Mouse (Mus musculus) forebrain, embryonic 10.5 days (tissue): ENCODE results near the gene Tle4. TPM values are rescaled to one million over a fixed set of nuclear protein-coding genes. Genes with fewer than 3 reads are reported as not detected.

ENCODE experiments used
- DNase-seq: peaks from one replicate; pipeline ENCODE4 v3.0.0-alpha.2; 2017; ENCODE audit warnings: low spot score; ENCODE audit errors: extremely low spot score
- H3K27ac ChIP-seq: fragments of 300-500 bp; sonication (generic); 2 replicates; pipeline ENCODE4 v1.5.1; 2016; ENCODE audit warnings: mild to moderate bottlenecking
- H3K27me3 ChIP-seq: fragments of 300-500 bp; sonication (generic); 2 replicates; pipeline ENCODE4 v1.6.1; 2016; ENCODE audit warnings: mild to moderate bottlenecking; ENCODE audit not compliant: poor library complexity, severe bottlenecking
- H3K36me3 ChIP-seq: fragments of 300-500 bp; sonication (generic); replicated peaks from 2 replicates; pipeline ENCODE4 v1.6.1; 2016; ENCODE audit warnings: mild to moderate bottlenecking, moderate library complexity
- H3K4me1 ChIP-seq: fragments of 300-500 bp; sonication (generic); 2 replicates; pipeline ENCODE4 v1.6.1; 2016
- H3K4me3 ChIP-seq: fragments of 300-500 bp; sonication (generic); 2 replicates; pipeline ENCODE4 v1.5.1; 2016; ENCODE audit warnings: mild to moderate bottlenecking, moderate library complexity
- H3K9me3 ChIP-seq: fragments of 300-500 bp; sonication (generic); 2 replicates; pipeline ENCODE4 v1.6.1; 2016; ENCODE audit warnings: mild to moderate bottlenecking, moderate library complexity
- WGBS: fragments of 180-500 bp; shearing (Covaris S2); methylation state at CpG from one replicate; pipeline ENCODE4 v1.1.7; 2016; 5-methylcytosine and 5-hydroxymethylcytosine counted together
- polyA plus RNA-seq: library from polyadenylated mRNA; unstranded; fragments of >200 nt; fragmentation: Nextera tagmentation; extraction: Ambion mirVana; gene quantifications from 2 replicates; pipeline ENCODE4 v1.2.1, GENCODE M21; 2016

Tle4 gene
- polyA plus RNA-seq, 1 experiment from 2014 or later = 24.5 TPM

GRCm38 (mm10) chr19:14432436-14432835 lies 165.4 kb downstream of the Tle4 start:
- no peak overlapping the region for H3K4me3 ChIP-seq
- H3K9me3 ChIP-seq = no peaks in the 10 kb centered on the region
- H3K36me3 ChIP-seq = no peaks in the 10 kb centered on the region
- WGBS = 92% methylated on average over 7 of the region's 7 CpGs
- H3K4me1 ChIP-seq = peaks cover 22% of the 10 kb centered on the region
- H3K27ac ChIP-seq = no peak overlapping the region
- no peak for DNase-seq
- no peaks in the 10 kb centered on the region for H3K27me3 ChIP-seq

DNA sequence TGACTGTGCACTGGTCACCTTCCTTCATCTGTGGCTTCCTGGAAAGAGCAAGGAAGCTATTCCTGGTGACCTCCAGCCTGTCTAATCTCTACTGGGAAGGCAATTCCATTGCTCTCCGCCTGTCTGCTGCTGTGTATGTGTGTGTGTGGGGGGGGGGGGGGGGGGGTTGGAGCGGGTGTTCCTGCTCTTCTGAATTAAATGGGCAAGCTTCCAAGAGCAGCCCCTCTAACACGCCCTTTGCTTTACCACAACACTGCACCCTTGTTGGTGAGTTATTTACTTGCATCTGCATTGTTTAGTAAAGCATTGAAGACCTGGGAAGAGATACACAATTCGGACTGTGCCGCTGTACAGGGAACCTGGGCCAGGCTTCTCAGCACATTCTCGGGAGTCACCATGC lies 170.9 kb downstream of the Tle4 start:
- H3K9me3 ChIP-seq = no peaks in the 10 kb centered on the region
- H3K27ac ChIP-seq = no peak overlapping the region
- H3K36me3 ChIP-seq = no peaks in the 10 kb centered on the region
- no peaks in the 10 kb centered on the region for H3K27me3 ChIP-seq
- H3K4me1 ChIP-seq = peaks cover 26% of the 10 kb centered on the region
- H3K4me3 ChIP-seq = no peak overlapping the region
- no peak for DNase-seq
- WGBS = 73% methylated on average over 6 of the region's 6 CpGs

DNA sequence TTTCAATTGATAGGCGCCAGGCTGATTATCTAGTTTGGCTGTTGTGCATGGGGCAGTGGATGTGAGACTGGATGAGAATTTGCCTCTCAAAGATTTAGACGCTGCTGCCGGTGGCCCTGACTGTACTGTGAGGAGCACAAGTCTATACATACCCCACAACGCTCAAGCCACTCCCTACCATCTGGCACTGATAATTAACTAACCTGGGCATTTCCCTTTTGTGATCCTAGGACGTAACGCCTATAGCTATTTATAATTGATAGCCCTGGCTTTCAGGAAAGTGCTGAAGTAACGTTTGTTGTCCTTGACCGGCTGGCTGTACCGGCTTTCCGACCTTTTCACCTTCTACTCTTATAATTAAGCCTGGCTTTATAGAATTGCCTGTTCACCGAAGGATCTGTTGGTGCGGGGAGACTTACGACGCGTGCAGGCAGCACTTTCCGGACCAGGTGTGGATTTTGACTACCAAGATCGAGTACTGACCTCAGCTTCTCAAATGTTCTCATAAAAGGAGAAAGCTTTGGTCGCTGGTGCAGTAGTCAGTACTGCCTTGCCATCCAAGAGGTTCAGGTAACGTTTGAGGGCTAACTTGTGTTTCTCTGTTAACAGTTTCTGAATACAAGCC lies 171.5 kb downstream of the Tle4 start:
- Histone ChIP-seq H3K36me3 (no peaks in the 10 kb centered on the region), H3K4me1 (peaks cover 26% of the 10 kb centered on the region), H3K9me3 (no peaks in the 10 kb centered on the region), H3K27me3 (no peaks in the 10 kb centered on the region), H3K4me3 (no peak overlapping the region), H3K27ac (peak overlapping the region; percentile 56; the same call in 1 of the 2 replicates)
- no peak for DNase-seq
- 55% methylated on average over 19 of the region's 19 CpGs for WGBS

- H3K27ac ChIP-seq = no peak overlapping the region
- no peak for DNase-seq
- no peaks in the 10 kb centered on the region for H3K9me3 ChIP-seq
- no peak overlapping the region for H3K4me3 ChIP-seq
- no peaks in the 10 kb centered on the region for H3K27me3 ChIP-seq
- peaks cover 26% of the 10 kb centered on the region for H3K4me1 ChIP-seq
- WGBS = 89% methylated on average over 6 of the region's 6 CpGs
- H3K36me3 ChIP-seq = no peaks in the 10 kb centered on the region
Measured at GRCm38 (mm10) chr19:14425122-14425521, 172.7 kb downstream of the Tle4 start.

DNA sequence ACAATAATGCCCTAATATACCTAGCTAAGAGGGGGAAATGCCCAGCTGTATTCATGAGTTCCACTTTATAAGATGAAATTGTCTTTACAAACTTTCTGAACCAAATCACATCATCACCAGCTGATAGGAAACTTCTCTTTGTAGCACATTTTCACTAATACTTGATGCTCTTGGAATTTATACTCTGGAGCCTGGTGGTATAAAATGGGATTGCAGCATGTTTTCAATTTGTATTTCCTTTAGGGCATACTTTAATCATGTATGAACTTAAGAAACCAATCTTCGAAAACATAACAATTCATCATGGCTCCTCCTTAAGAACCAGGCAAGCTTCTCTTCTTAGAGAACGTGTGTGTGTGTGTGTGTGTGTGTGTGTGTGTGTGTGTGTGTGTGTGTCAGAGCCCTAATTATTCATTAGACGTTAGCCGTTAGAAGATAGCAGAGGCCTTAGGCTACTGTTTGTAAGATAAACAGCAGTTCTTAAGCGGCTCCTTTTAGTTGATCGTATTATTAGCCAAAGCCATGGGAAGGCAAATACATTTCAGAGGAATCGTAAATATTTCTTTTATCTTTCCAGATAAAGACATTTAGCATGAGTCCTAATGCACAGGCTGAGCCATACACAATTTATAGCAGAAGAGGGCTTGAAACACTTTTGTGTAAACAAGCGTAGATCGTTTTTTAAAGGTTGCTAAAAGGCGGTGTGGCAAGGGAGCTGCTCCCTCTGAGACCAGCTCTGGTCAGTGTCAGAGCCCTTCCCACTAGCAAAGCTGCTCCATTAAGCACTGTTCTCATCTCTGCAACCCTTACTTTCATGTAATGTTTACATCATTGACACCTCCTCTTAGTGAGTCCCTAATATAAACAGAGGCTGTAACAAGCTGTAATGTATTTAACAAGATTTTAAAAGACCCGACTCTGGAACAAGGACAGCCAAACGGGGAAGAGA lies 173.6 kb downstream of the Tle4 start:
- WGBS = 72% methylated on average over 12 of the region's 12 CpGs
- no peaks in the 10 kb centered on the region for H3K27me3 ChIP-seq
- H3K36me3 ChIP-seq = no peaks in the 10 kb centered on the region
- no peak for DNase-seq
- no peak overlapping the region for H3K4me3 ChIP-seq
- H3K4me1 ChIP-seq = peaks cover 26% of the 10 kb centered on the region
- H3K9me3 ChIP-seq = no peaks in the 10 kb centered on the region
- H3K27ac ChIP-seq = no peak overlapping the region

GRCm38 (mm10) chr19:14421691-14422090 lies 176.2 kb downstream of the Tle4 start:
- 0 out of 2 replicates have a peak, but pooled peaks cover 5% of the 10 kb centered on the region for H3K27me3 ChIP-seq
- H3K4me1 ChIP-seq = peaks cover 25% of the 10 kb centered on the region
- no peak overlapping the region for H3K4me3 ChIP-seq
- H3K36me3 ChIP-seq = no peaks in the 10 kb centered on the region
- H3K9me3 ChIP-seq = no peaks in the 10 kb centered on the region
- 96% methylated on average over 5 of the region's 5 CpGs for WGBS
- DNase-seq = no peak
- H3K27ac ChIP-seq = no peak overlapping the region

DNA sequence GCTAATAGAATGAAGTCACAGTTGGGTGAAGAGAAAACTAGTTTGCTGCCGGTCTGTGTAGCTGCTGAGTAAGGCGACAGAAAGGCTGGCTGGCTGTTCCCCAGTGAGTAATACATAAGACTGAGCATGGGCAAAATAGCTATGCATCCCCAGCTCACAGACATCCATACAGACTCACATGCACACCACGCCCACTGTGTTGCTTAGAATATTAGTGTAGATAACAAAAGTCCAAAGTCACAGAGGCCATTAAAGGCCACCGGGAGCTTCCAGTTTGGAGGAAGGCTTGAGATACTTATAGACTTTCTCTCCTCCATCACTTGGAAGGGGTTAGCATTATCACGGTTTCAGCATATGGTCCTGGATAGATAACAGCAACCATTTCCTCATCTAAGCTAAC lies 178.0 kb downstream of the Tle4 start:
- Histone ChIP-seq H3K27me3 (0 out of 2 replicates have a peak, but pooled peaks cover 5% of the 10 kb centered on the region), H3K36me3 (no peaks in the 10 kb centered on the region), H3K4me3 (no peak overlapping the region), H3K27ac (no peak overlapping the region), H3K4me1 (peaks cover 29% of the 10 kb centered on the region), H3K9me3 (no peaks in the 10 kb centered on the region)
- 87% methylated on average over 5 of the region's 5 CpGs for WGBS
- no peak for DNase-seq

- H3K27ac ChIP-seq = no peak overlapping the region
- 0 out of 2 replicates have a peak, but pooled peaks cover 5% of the 10 kb centered on the region for H3K27me3 ChIP-seq
- no peaks in the 10 kb centered on the region for H3K9me3 ChIP-seq
- 75% methylated on average over 5 of the region's 5 CpGs for WGBS
- DNase-seq = no peak
- no peak overlapping the region for H3K4me3 ChIP-seq
- H3K36me3 ChIP-seq = no peaks in the 10 kb centered on the region
- H3K4me1 ChIP-seq = peaks cover 35% of the 10 kb centered on the region
Measured at GRCm38 (mm10) chr19:14416845-14417244, 181.0 kb downstream of the Tle4 start.

DNA sequence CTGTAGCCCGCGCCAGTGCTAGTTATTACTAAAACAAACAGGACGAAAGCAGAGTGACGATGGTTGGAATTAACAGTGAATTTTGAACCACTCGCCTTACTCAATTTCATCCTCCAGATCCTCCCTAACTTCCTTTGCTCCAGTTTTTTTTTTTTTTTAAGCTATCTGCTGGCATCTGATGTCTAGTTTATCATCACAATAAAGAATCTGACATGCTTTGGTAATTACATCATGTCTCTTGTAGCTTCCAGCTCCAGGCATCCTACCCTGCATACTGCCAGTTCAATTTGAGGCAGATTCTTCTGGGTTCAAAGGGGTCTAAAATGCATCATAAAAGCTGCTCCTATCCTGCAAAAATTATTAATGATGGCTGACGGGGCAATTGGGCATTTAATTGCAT lies 181.9 kb downstream of the Tle4 start:
- 0 out of 2 replicates have a peak overlapping the region, but pooled peaks have one; percentile 57 for H3K27ac ChIP-seq
- H3K27me3 ChIP-seq = 0 out of 2 replicates have a peak, but pooled peaks cover 5% of the 10 kb centered on the region
- WGBS = 75% methylated on average over 6 of the region's 6 CpGs
- H3K9me3 ChIP-seq = no peaks in the 10 kb centered on the region
- H3K4me1 ChIP-seq = peaks cover 35% of the 10 kb centered on the region
- no peak overlapping the region for H3K4me3 ChIP-seq
- DNase-seq = no peak
- H3K36me3 ChIP-seq = no peaks in the 10 kb centered on the region

- Histone ChIP-seq H3K27me3 (0 out of 2 replicates have a peak, but pooled peaks cover 5% of the 10 kb centered on the region), H3K4me3 (no peak overlapping the region), H3K4me1 (peaks cover 35% of the 10 kb centered on the region), H3K27ac (peak overlapping the region; percentile 57), H3K9me3 (no peaks in the 10 kb centered on the region), H3K36me3 (no peaks in the 10 kb centered on the region)
- no peak for DNase-seq
- WGBS = 12% methylated on average over 4 of the region's 4 CpGs
Measured at GRCm38 (mm10) chr19:14414957-14415356, 182.9 kb downstream of the Tle4 start.

DNA sequence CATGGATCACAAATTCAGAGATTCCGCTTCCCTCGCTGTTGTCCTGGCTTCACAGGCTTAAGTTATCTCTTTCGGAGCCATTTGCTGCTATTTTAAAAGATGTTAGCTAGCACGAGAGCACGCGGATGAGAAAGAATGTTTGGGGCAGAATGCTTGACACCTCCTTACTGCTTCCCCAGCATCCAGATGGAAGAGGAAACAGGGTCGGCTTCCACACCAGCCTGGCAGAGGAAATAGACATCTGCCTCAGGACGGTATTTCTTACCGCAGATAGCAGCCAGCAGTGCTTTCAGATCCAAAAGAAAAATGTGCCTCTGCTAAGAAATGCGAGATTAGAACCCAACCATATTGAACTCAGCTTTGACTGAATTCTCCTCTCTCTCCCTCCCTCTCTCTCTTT lies 191.2 kb downstream of the Tle4 start:
- 78% methylated on average over 10 of the region's 10 CpGs for WGBS
- H3K9me3 ChIP-seq = no peaks in the 10 kb centered on the region
- no peaks in the 10 kb centered on the region for H3K36me3 ChIP-seq
- no peak overlapping the region for H3K4me3 ChIP-seq
- H3K27ac ChIP-seq = no peak overlapping the region
- H3K4me1 ChIP-seq = peaks cover 6% of the 10 kb centered on the region
- DNase-seq = no peak
- H3K27me3 ChIP-seq = no peaks in the 10 kb centered on the region
